Mouse (Mus musculus): Measurements from ENCODE around the gene Ube2g2. TPM values are rescaled to one million over a fixed set of nuclear protein-coding genes. Genes with fewer than 3 reads are reported as not detected.

Gene Ube2g2
- total and polyA plus RNA-seq, 3 experiments, result 53.5 to 80.9 (median 74.6) TPM

- H3K36me3 ChIP-seq (ENCODE audit: control insufficient read depth, insufficient read depth, low read length), result no peaks in the 10 kb centered on the region; the same call in 1 of the 2 replicates
- peaks cover 12% of the 10 kb centered on the region for H3K4me1 ChIP-seq (ENCODE audit: control insufficient read depth, insufficient read depth, low read length)
- H3K9ac ChIP-seq (ENCODE audit: low read depth, low read length), result peak overlapping the region; percentile 86
- no peaks in the 10 kb centered on the region for H3K27me3 ChIP-seq (ENCODE audit: control insufficient read depth, insufficient read depth, low read length)
- DNase-seq, result no peak
- H3K4me3 ChIP-seq, result peak overlapping the region; percentile 96
- TF ChIP-seq CTCF (IDR thresholded peaks at IDR 0.05) (no peak), POLR2A (IDR thresholded peaks at IDR 0.05; ENCODE audit: insufficient read depth, low read depth, low read length) (no peak), EP300 (IDR thresholded peaks at IDR 0.05; ENCODE audit: insufficient read depth, low read depth, low read length) (no peak)
- WGBS, result 22% methylated on average over 7 of the region's 7 CpGs
- intact Hi-C loops (cut with DNase I), result no loop called here
- peak overlapping the region; percentile 99 for H3K27ac ChIP-seq
- H3K79me2 ChIP-seq (replicated peaks; ENCODE audit: control insufficient read depth, insufficient read depth, low read length), result peaks cover 7% of the 10 kb centered on the region
Observed at GRCm38 (mm10) chr10:77606855-77607254, 15.2 kb upstream of the Ube2g2 start.

- Histone ChIP-seq H3K9ac (ENCODE audit: low read depth, low read length) (no peak overlapping the region), H3K79me2 (replicated peaks; ENCODE audit: control insufficient read depth, insufficient read depth, low read length) (peaks cover 7% of the 10 kb centered on the region), H3K4me1 (ENCODE audit: control insufficient read depth, insufficient read depth, low read length) (peaks cover 12% of the 10 kb centered on the region), H3K36me3 (ENCODE audit: control insufficient read depth, insufficient read depth, low read length) (no peaks in the 10 kb centered on the region; the same call in 1 of the 2 replicates), H3K27me3 (ENCODE audit: control insufficient read depth, insufficient read depth, low read length) (no peaks in the 10 kb centered on the region), H3K4me3 (no peak overlapping the region), H3K27ac (peak overlapping the region; percentile 99)
- 33% methylated on average over 5 of the region's 5 CpGs for WGBS
- intact Hi-C loops (cut with DNase I), result no loop called here
- no peak for TF ChIP-seq POLR2A (IDR thresholded peaks at IDR 0.05; ENCODE audit: insufficient read depth, low read depth, low read length)
- TF ChIP-seq EP300 (IDR thresholded peaks at IDR 0.05; ENCODE audit: insufficient read depth, low read depth, low read length), result no peak
- no peak for TF ChIP-seq CTCF (IDR thresholded peaks at IDR 0.05)
- no peak for DNase-seq
Observed at GRCm38 (mm10) chr10:77607441-77607840, 14.6 kb upstream of the Ube2g2 start.

DNA sequence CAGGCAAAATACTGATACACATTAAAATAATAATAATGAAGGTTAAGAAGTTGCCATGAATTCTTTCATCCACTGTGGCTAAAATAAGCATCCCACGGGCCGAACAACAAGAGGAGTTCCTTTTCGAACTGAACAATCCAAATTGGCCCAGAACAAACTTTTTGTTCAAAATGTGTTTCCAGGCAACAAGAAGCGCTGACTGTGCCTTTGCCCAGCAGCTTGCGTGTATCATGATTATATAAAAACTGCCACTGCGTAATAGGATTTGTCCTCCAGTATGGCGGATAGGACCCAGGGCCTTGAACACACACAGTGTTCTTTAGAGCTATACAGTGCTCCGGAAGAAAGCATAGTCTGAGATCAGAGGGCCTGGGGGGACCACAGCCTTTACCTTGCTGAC lies 13.5 kb upstream of the Ube2g2 start:
- H3K36me3 ChIP-seq (ENCODE audit: control insufficient read depth, insufficient read depth, low read length), result peaks cover 3% of the 10 kb centered on the region
- no peak overlapping the region for H3K27ac ChIP-seq
- intact Hi-C loops (cut with DNase I), result no loop called here
- 73% methylated on average over 8 of the region's 8 CpGs for WGBS
- no peak for TF ChIP-seq EP300 (IDR thresholded peaks at IDR 0.05; ENCODE audit: insufficient read depth, low read depth, low read length)
- TF ChIP-seq POLR2A (IDR thresholded peaks at IDR 0.05; ENCODE audit: insufficient read depth, low read depth, low read length), result no peak
- no peak for TF ChIP-seq CTCF (IDR thresholded peaks at IDR 0.05)
- H3K79me2 ChIP-seq (replicated peaks; ENCODE audit: control insufficient read depth, insufficient read depth, low read length), result peaks cover 7% of the 10 kb centered on the region
- DNase-seq, result no peak
- H3K4me3 ChIP-seq, result no peak overlapping the region
- no peaks in the 10 kb centered on the region for H3K27me3 ChIP-seq (ENCODE audit: control insufficient read depth, insufficient read depth, low read length)
- H3K9ac ChIP-seq (ENCODE audit: low read depth, low read length), result no peak overlapping the region
- H3K4me1 ChIP-seq (ENCODE audit: control insufficient read depth, insufficient read depth, low read length), result peaks cover 17% of the 10 kb centered on the region

- Histone ChIP-seq H3K36me3 (ENCODE audit: control insufficient read depth, insufficient read depth, low read length) (peaks cover 13% of the 10 kb centered on the region), H3K4me1 (ENCODE audit: control insufficient read depth, insufficient read depth, low read length) (peaks cover 20% of the 10 kb centered on the region), H3K27ac (no peak overlapping the region), H3K9ac (ENCODE audit: low read depth, low read length) (no peak overlapping the region), H3K4me3 (no peak overlapping the region), H3K27me3 (ENCODE audit: control insufficient read depth, insufficient read depth, low read length) (no peaks in the 10 kb centered on the region), H3K79me2 (replicated peaks; ENCODE audit: control insufficient read depth, insufficient read depth, low read length) (peaks cover 7% of the 10 kb centered on the region)
- no peak for DNase-seq
- WGBS, result 72% methylated on average over 8 of the region's 8 CpGs
- no peak for TF ChIP-seq CTCF (IDR thresholded peaks at IDR 0.05)
- TF ChIP-seq POLR2A (IDR thresholded peaks at IDR 0.05; ENCODE audit: insufficient read depth, low read depth, low read length), result no peak
- no peak for TF ChIP-seq EP300 (IDR thresholded peaks at IDR 0.05; ENCODE audit: insufficient read depth, low read depth, low read length)
- intact Hi-C loops (cut with DNase I), result no loop called here
Observed at GRCm38 (mm10) chr10:77610221-77610961, 11.7 kb upstream of the Ube2g2 start.

DNA sequence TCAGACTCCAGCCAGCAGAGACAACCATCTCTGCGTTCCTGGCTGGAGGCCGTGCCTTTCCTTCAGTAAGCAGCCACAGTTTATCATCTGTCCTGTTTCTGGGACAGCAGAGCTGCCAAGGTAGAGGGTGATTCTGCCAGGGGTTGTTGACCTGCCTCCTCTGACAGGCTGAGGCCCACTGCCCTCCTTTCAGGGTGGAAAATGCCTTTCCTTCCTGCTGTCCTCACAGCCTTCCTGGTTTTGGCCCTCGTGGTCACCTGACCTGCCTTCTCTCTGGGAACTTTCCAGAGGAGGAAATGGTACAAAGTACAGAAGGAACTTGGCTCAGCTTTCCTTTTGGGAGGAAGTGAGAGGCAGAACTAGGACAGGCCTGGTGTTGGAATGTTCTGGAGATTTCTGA lies 8.7 kb upstream of the Ube2g2 start:
- Histone ChIP-seq H3K27me3 (ENCODE audit: control insufficient read depth, insufficient read depth, low read length) (no peaks in the 10 kb centered on the region), H3K79me2 (replicated peaks; ENCODE audit: control insufficient read depth, insufficient read depth, low read length) (peaks cover 7% of the 10 kb centered on the region), H3K36me3 (ENCODE audit: control insufficient read depth, insufficient read depth, low read length) (peaks cover 13% of the 10 kb centered on the region), H3K4me1 (ENCODE audit: control insufficient read depth, insufficient read depth, low read length) (peaks cover 11% of the 10 kb centered on the region), H3K9ac (ENCODE audit: low read depth, low read length) (peak overlapping the region; percentile 11), H3K4me3 (no peak overlapping the region), H3K27ac (peak overlapping the region; percentile 94)
- DNase-seq, result peak; percentile 78 to 82
- intact Hi-C loops (cut with DNase I), result no loop called here
- TF ChIP-seq POLR2A (IDR thresholded peaks at IDR 0.05; ENCODE audit: insufficient read depth, low read depth, low read length) (peak; percentile 65; the same call in 1 of the 2 replicates), CTCF (IDR thresholded peaks at IDR 0.05) (no peak), EP300 (IDR thresholded peaks at IDR 0.05; ENCODE audit: insufficient read depth, low read depth, low read length) (peak; percentile 98)
- WGBS, result 2% methylated on average over 3 of the region's 3 CpGs

DNA sequence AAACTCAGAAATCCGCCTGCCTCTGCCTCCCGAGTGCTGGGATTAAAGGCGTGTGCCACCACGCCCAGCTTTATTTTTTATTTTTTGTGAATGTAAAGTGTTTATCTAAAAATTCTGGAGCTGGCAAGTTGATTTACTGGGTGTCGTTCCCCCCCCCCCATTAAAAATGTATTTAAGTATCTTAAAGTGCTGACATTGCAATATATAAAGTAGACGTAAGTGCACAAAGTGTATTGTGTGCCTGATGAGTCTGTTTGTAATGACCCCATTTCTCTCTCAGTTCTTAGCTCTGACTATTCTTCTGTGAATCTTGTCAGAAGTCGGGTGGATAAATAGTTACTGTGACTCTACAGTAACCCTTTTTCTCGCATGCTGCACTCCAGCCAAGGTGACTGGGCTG lies 6.4 kb upstream of the Ube2g2 start:
- no peaks in the 10 kb centered on the region for H3K27me3 ChIP-seq (ENCODE audit: control insufficient read depth, insufficient read depth, low read length)
- 90% methylated on average over 8 of the region's 8 CpGs for WGBS
- TF ChIP-seq CTCF (IDR thresholded peaks at IDR 0.05) (no peak), POLR2A (IDR thresholded peaks at IDR 0.05; ENCODE audit: insufficient read depth, low read depth, low read length) (no peak), EP300 (IDR thresholded peaks at IDR 0.05; ENCODE audit: insufficient read depth, low read depth, low read length) (no peak)
- H3K9ac ChIP-seq (ENCODE audit: low read depth, low read length), result no peak overlapping the region
- H3K4me1 ChIP-seq (ENCODE audit: control insufficient read depth, insufficient read depth, low read length), result peaks cover 11% of the 10 kb centered on the region
- intact Hi-C loops (cut with DNase I), result no loop called here
- no peak overlapping the region for H3K27ac ChIP-seq
- no peak overlapping the region for H3K4me3 ChIP-seq
- peaks cover 13% of the 10 kb centered on the region for H3K36me3 ChIP-seq (ENCODE audit: control insufficient read depth, insufficient read depth, low read length)
- no peak for DNase-seq
- peaks cover 3% of the 10 kb centered on the region for H3K79me2 ChIP-seq (replicated peaks; ENCODE audit: control insufficient read depth, insufficient read depth, low read length)
